Mouse (Mus musculus): ENCODE measurements around the gene Olfr1034. TPM values are rescaled to one million over a fixed set of nuclear protein-coding genes. Genes with fewer than 3 reads are reported as not detected.
"Not testable (repeated sequence)": the region's sequence is repeated elsewhere in the genome, so short reads cannot be mapped to it uniquely, and the experiment has no call there.

Olfr1034 gene
- not detected for total RNA-seq (2021)
- long read RNA-seq, experiment 1, result 0 reads
- long read RNA-seq, experiment 2, result 0 reads

GRCm38 (mm10) chr2:86045561-86045960 lies at the start of gene Olfr1034:
Gene Olfr1034, plus strand, starts transcription at chr2:86045861.
- DNase-seq, result no peak

GRCm38 (mm10) chr2:86005240-86005639 lies 40.4 kb upstream of the Olfr1034 start, which contains the start of gene Olfr1032:
Gene Olfr1032, plus strand, starts transcription at chr2:86005540.
- DNase-seq, result no peak

- DNase-seq, result not testable (repeated sequence)
Observed at GRCm38 (mm10) chr2:86020406-86020805, 25.3 kb upstream of the Olfr1034 start, which contains the start of gene Olfr1033. Gene Olfr1033, plus strand, starts transcription at chr2:86020633.

- not testable (repeated sequence) for DNase-seq
Observed at GRCm38 (mm10) chr2:86021518-86021917, 24.1 kb upstream of the Olfr1034 start.

- not testable (repeated sequence) for DNase-seq
Observed at GRCm38 (mm10) chr2:86050777-86051176, 5.1 kb downstream of the Olfr1034 start.

- DNase-seq, result not testable (repeated sequence)
Observed at GRCm38 (mm10) chr2:86063766-86064165, 18.1 kb downstream of the Olfr1034 start.

- DNase-seq, result no peak
Observed at GRCm38 (mm10) chr2:86070189-86070588, 24.5 kb downstream of the Olfr1034 start.

- DNase-seq, result not testable (repeated sequence)
Observed at GRCm38 (mm10) chr2:86073692-86074091, 28.0 kb downstream of the Olfr1034 start, which contains the start of gene Olfr1036. Gene Olfr1036, plus strand, starts transcription at chr2:86073992.

- DNase-seq, result not testable (repeated sequence)
Observed at GRCm38 (mm10) chr2:86080478-86080877, 34.8 kb downstream of the Olfr1034 start.

GRCm38 (mm10) chr2:86087285-86087684 lies 41.6 kb downstream of the Olfr1034 start, which contains the start of gene Olfr1037:
Gene Olfr1037, minus strand, starts transcription at chr2:86087385.
- DNase-seq, result no peak

Other genes starting within 250 kb of the Olfr1034 start
- not detected for gene Olfr1016, start 243.3 kb upstream of the Olfr1034 start, total RNA-seq (2021)
- gene Olfr1018, start 227.4 kb upstream of the Olfr1034 start, total RNA-seq (2021), result not detected
- not detected for gene Olfr1019, start 200.4 kb upstream of the Olfr1034 start, total RNA-seq (2021)
- not detected for gene Olfr1020, start 198.8 kb upstream of the Olfr1034 start, total RNA-seq (2021)
- gene Olfr1022, start 177.3 kb upstream of the Olfr1034 start, total RNA-seq (2021), result not detected
- gene Olfr1023, start 160.2 kb upstream of the Olfr1034 start, total RNA-seq (2021), result not detected
- not detected for gene Olfr1024, start 140.8 kb upstream of the Olfr1034 start, total RNA-seq (2021)
- not detected for gene Olfr1025-ps1, start 130.7 kb upstream of the Olfr1034 start, total RNA-seq (2021)
- gene Olfr1026, start 124.3 kb upstream of the Olfr1034 start, total RNA-seq (2021), result not detected
- not detected for gene Olfr1028, start 95.4 kb upstream of the Olfr1034 start, total RNA-seq (2021)
- gene Olfr1029, start 72.0 kb upstream of the Olfr1034 start, total RNA-seq (2021), result not detected
- gene Olfr1030, start 66.6 kb upstream of the Olfr1034 start, total RNA-seq (2021), result not detected
- gene Olfr1031, start 55.6 kb upstream of the Olfr1034 start, total RNA-seq (2021), result not detected
- gene Olfr1032, start 40.3 kb upstream of the Olfr1034 start, total RNA-seq (2021), result not detected
- under 1 TPM in 1 of 2 experiments, not detected in 1; 0.08 TPM for gene Olfr1033, start 25.2 kb upstream of the Olfr1034 start, total RNA-seq (2021)
- gene Olfr1036, start 28.1 kb downstream of the Olfr1034 start, total RNA-seq (2021), result not detected
- not detected for gene Olfr1037, start 41.5 kb downstream of the Olfr1034 start, total RNA-seq (2021)
- not detected for gene Olfr1039, start 90.1 kb downstream of the Olfr1034 start, total RNA-seq (2021)
- not detected for gene Olfr1040, start 100.9 kb downstream of the Olfr1034 start, total RNA-seq (2021)
- not detected for gene Olfr1042, start 116.0 kb downstream of the Olfr1034 start, total RNA-seq (2021)
- not detected for gene Olfr1043, start 121.7 kb downstream of the Olfr1034 start, total RNA-seq (2021)
- gene Olfr1044, start 132.0 kb downstream of the Olfr1034 start, total RNA-seq (2021), result not detected
- gene Olfr52, start 139.8 kb downstream of the Olfr1034 start, total RNA-seq (2021), result not detected
- gene Olfr1045, start 157.1 kb downstream of the Olfr1034 start, total RNA-seq (2021), result not detected
- gene Olfr1046, start 173.5 kb downstream of the Olfr1034 start, total RNA-seq (2021), result not detected
- not detected for gene Olfr1047, start 185.5 kb downstream of the Olfr1034 start, total RNA-seq (2021)
- not detected for gene Olfr1048, start 194.4 kb downstream of the Olfr1034 start, total RNA-seq (2021)
- gene Olfr1049, start 212.5 kb downstream of the Olfr1034 start, total RNA-seq (2021), result not detected
- not detected for gene Olfr1051, start 233.2 kb downstream of the Olfr1034 start, total RNA-seq (2021)
- gene Olfr1052, start 246.6 kb downstream of the Olfr1034 start, total RNA-seq (2021), result not detected